Mouse (Mus musculus) 416B (cell line): Measurements from ENCODE around the gene Rhox13.
A peak's percentile ranks its signal among the peaks of the same experiment; 100 is the strongest.

Experiments
- DNase-seq: peaks from one replicate; pipeline ENCODE4 v3.0.0; 2011; ENCODE audit warnings: low read depth

Gene Rhox13

GRCm38 (mm10) chrX:38120982-38121381 lies at the start of gene Rhox13:
Rhox13 (plus strand) TSS chrX:38121219.
- no peak for DNase-seq

- DNase-seq, result peak; percentile 20
Measured at GRCm38 (mm10) chrX:38084226-38084625, 36.8 kb upstream of the Rhox13 start.

GRCm38 (mm10) chrX:38085041-38085440 lies 36.0 kb upstream of the Rhox13 start, which contains the start of gene Rhox11:
Rhox11 (minus strand) TSS chrX:38085141.
- no peak for DNase-seq

GRCm38 (mm10) chrX:38110807-38111206 lies 10.2 kb upstream of the Rhox13 start, which contains the start of gene Rhox12:
Rhox12 (minus strand) TSS chrX:38110907.
- DNase-seq, result no peak

GRCm38 (mm10) chrX:38121478-38121877 lies 459 bp downstream of the Rhox13 start:
- DNase-seq, result no peak

GRCm38 (mm10) chrX:38159097-38159496 lies 38.1 kb downstream of the Rhox13 start:
- no peak for DNase-seq

- no peak for DNase-seq
Measured at GRCm38 (mm10) chrX:38165315-38165714, 44.3 kb downstream of the Rhox13 start.

- DNase-seq, result no peak
Measured at GRCm38 (mm10) chrX:38166064-38166463, 45.0 kb downstream of the Rhox13 start.

- no peak for DNase-seq
Measured at GRCm38 (mm10) chrX:38166592-38166991, 45.6 kb downstream of the Rhox13 start.
